Mouse (Mus musculus) megakaryocyte, embryonic 14.5 days (primary cell): ENCODE measurements around the gene Celf2.

Experiments used
- FLI1 ChIP-seq: IDR thresholded peaks from 2 replicates; pipeline ENCODE4 v1.6.1; 2012; ENCODE audit warnings: low read length, inconsistent platforms, mixed read lengths
- GATA1 ChIP-seq: IDR thresholded peaks from 3 replicates; pipeline ENCODE4 v1.6.1; 2012; ENCODE audit warnings: mixed read lengths, low read length, inconsistent platforms, borderline replicate concordance

DNA sequence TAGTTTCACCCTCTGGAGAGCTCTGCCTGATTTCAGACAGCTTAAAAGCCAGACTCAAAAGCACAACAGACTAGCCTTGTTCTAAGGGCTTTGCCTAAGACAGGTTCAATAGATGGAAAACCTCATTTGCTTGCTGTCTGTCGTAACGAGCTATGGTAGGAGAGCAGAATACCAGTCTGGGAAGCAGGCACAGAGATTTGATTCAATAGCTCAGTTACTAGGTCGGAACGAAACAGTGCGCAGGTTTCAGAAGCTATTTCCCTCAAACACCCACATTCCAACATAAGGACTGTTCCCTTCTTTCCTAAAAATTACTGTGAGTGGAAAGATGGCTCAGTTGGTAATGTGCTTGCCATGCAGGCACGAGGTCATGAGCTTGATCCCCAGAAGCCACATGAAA, 441.1 kb downstream of the Celf2 start:
- TF ChIP-seq GATA1 (no peak), FLI1 (no peak)
